Mouse (Mus musculus): ENCODE data around the gene Olfr912.

Olfr912 gene

GRCm38 (mm10) chr9:38579878-38580277 lies at the start of gene Olfr912:
Gene Olfr912 (plus strand): TSS chr9:38580178.
- no peak for DNase-seq (ENCODE audit: low spot score in 2 of 2)

DNA sequence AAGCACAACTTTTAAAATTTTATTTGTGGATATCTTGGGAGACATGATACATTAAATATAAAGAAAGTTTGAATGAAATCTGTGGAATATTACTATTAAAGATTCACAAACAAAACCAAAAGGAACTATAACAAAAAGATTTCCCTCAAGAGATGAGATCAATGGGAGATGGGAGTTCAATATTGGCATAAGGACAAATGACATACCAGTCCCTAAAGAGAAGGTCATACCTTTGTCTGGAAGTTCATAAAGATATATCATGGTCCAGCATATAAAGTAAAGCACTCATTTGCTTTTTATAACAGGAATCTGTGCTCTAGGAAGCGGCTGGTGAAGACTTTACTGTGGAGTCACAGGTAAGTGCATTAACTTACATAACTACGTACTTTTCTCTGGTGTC lies 42.4 kb upstream of the Olfr912 start, which contains the start of gene Olfr910:
Gene Olfr910 (plus strand): TSS at position 301 of the 400 bp plus-strand sequence.
- DNase-seq (ENCODE audit: low spot score in 2 of 2), result no peak

DNA sequence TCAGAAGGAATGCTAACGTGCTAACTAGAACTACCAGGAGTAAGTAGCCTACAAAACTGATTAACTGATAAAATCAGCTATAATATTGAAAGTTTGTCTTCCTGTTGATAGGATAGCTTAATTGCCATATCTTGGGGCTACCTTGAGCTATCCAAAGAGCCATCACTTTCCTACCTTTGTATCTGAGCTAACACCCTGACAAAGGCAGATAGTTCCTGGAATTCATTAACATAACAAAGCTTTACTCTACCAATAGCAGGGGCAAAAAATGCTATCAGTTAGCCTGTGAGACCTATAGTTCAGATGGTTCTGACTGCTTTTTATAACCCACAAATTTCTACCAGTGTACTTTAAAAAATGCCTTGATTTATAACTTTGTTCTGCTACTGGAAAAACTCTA lies 11.1 kb downstream of the Olfr912 start:
- no peak for DNase-seq (ENCODE audit: low spot score in 2 of 2)

DNA sequence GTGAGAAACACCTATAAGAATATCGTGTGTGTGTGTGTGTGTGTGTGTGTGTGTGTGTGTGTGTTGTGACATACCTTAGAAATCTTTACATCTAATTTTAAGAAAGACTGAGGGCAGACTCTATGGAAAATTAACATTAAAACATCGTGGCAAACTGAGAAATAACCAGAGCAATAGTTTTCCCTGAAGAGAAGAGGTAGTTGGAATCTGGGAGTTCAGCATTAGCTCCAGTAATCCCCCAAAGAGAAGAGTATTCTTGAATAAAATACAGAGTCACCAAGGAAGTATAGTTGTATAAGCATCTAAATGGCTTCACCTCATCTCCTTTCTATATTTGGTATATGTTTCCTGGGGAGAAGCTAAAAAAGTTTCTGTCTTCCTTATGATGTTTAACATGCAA lies 12.5 kb downstream of the Olfr912 start, which contains the start of gene Olfr913:
Gene Olfr913 (plus strand): TSS at position 301 of the 400 bp plus-strand sequence.
- no peak for DNase-seq (ENCODE audit: low spot score in 2 of 2)

DNA sequence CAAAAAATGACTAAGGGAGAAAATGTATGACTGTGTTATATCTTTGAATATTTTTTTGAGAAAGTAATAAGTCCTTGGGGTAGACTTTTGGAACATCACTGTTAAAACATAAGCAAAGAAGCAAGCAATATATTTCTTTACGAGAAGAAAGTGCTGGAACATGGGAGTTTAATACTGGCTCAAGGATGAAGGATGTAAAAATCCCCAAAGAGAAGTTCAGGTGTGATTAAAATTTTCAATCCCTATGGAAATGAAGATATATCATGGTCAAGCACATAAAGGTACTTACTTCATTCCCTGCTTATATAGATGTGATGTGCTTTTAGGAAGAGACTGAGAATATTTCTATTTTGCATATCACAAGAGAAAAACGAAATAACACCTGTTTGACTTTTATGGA lies 24.8 kb downstream of the Olfr912 start, which contains the start of gene Olfr914:
Gene Olfr914 (plus strand): TSS at position 301 of the 400 bp plus-strand sequence.
- no peak for DNase-seq (ENCODE audit: low spot score in 2 of 2)

DNA sequence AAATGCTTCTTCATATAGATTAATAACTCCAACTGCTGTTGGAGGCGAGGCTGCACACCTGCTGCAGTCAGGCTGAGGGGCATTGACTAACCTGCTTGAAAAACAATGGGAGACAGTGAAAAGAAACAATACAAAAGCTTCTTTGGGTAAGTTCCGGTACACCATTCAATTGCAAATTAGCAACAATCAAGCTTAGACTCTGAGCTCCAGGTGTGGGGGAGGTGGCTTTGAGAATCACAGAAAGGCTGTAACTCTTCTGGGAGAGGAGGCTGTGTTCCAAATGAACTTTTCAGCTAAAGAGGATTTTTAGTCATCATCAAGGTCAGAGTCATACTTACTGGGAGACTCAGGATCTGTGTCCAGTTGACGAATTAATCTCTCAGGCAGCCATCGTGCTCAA lies 52.4 kb downstream of the Olfr912 start:
- no peak for DNase-seq (ENCODE audit: low spot score in 2 of 2)
